Mouse (Mus musculus): Measurements from ENCODE around the gene Syt3. TPM values are rescaled to one million over a fixed set of nuclear protein-coding genes. Genes with fewer than 3 reads are reported as not detected.

The Syt3 gene
- polyA plus RNA-seq, 1 experiment: 1.9 TPM

- no peak for TF ChIP-seq POLR2A (IDR thresholded peaks at IDR 0.05; ENCODE audit: insufficient read depth, low read length)
- no peaks in the 10 kb centered on the region for H3K27me3 ChIP-seq (ENCODE audit: control insufficient read depth, insufficient read depth, low read length, poor library complexity, severe bottlenecking)
- no peak overlapping the region for H3K27ac ChIP-seq (ENCODE audit: insufficient read depth, low read length)
- H3K36me3 ChIP-seq (ENCODE audit: control insufficient read depth, insufficient read depth, low read length, poor library complexity, severe bottlenecking): no peaks in the 10 kb centered on the region
- H3K9me3 ChIP-seq (replicated peaks; ENCODE audit: control insufficient read depth, insufficient read depth, low read length, poor library complexity, severe bottlenecking): no peaks in the 10 kb centered on the region
- H3K4me3 ChIP-seq (ENCODE audit: low read depth, low read length): no peak overlapping the region
- H3K4me1 ChIP-seq (ENCODE audit: control insufficient read depth, insufficient read depth, low read length): peaks cover 2% of the 10 kb centered on the region
- no peak overlapping the region for H3K9ac ChIP-seq (ENCODE audit: low read depth, poor library complexity, severe bottlenecking)
Measured at GRCm38 (mm10) chr7:44437188-44437587, 53.3 kb downstream of the Syt3 start.

DNA sequence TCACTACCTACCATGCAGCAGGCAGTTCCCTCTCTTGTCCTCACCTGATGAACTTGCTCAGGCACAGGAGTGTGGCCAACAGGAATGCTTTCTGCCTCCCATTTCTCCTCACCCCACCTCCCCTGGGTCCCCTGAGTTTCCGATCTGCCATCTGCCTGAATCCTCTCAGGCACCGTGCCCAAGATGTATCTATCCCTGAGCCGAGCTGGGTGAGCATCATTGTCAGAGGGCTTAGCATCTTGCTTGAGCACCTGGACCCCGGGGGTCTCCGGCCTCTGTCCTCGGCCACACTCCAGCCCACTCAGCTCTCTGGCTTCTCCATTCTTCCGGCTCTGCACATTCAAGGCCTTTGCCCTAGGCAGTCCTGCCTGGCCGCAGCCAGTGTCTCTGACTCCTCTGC lies 54.0 kb downstream of the Syt3 start:
- Histone ChIP-seq H3K4me3 (ENCODE audit: low read depth, low read length) (no peak overlapping the region), H3K36me3 (ENCODE audit: control insufficient read depth, insufficient read depth, low read length, poor library complexity, severe bottlenecking) (no peaks in the 10 kb centered on the region), H3K27me3 (ENCODE audit: control insufficient read depth, insufficient read depth, low read length, poor library complexity, severe bottlenecking) (no peaks in the 10 kb centered on the region), H3K27ac (ENCODE audit: insufficient read depth, low read length) (no peak overlapping the region), H3K4me1 (ENCODE audit: control insufficient read depth, insufficient read depth, low read length) (peaks cover 2% of the 10 kb centered on the region), H3K9me3 (replicated peaks; ENCODE audit: control insufficient read depth, insufficient read depth, low read length, poor library complexity, severe bottlenecking) (no peaks in the 10 kb centered on the region), H3K9ac (ENCODE audit: low read depth, poor library complexity, severe bottlenecking) (no peak overlapping the region)
- no peak for TF ChIP-seq EP300 (IDR thresholded peaks at IDR 0.05; ENCODE audit: insufficient read depth, low read depth, low read length)
- no peak for TF ChIP-seq CTCF (IDR thresholded peaks at IDR 0.05; ENCODE audit: low read depth, low read length)
- TF ChIP-seq POLR2A (IDR thresholded peaks at IDR 0.05; ENCODE audit: insufficient read depth, low read length): no peak

GRCm38 (mm10) chr7:44439696-44440095 lies 55.8 kb downstream of the Syt3 start:
- TF ChIP-seq CTCF (IDR thresholded peaks at IDR 0.05; ENCODE audit: low read depth, low read length) (no peak), EP300 (IDR thresholded peaks at IDR 0.05; ENCODE audit: insufficient read depth, low read depth, low read length) (no peak), POLR2A (IDR thresholded peaks at IDR 0.05; ENCODE audit: insufficient read depth, low read length) (no peak)
- Histone ChIP-seq H3K27ac (ENCODE audit: insufficient read depth, low read length) (no peak overlapping the region), H3K4me3 (ENCODE audit: low read depth, low read length) (no peak overlapping the region), H3K36me3 (ENCODE audit: control insufficient read depth, insufficient read depth, low read length, poor library complexity, severe bottlenecking) (no peaks in the 10 kb centered on the region), H3K4me1 (ENCODE audit: control insufficient read depth, insufficient read depth, low read length) (no peaks in the 10 kb centered on the region), H3K9me3 (replicated peaks; ENCODE audit: control insufficient read depth, insufficient read depth, low read length, poor library complexity, severe bottlenecking) (no peaks in the 10 kb centered on the region), H3K9ac (ENCODE audit: low read depth, poor library complexity, severe bottlenecking) (no peak overlapping the region), H3K27me3 (ENCODE audit: control insufficient read depth, insufficient read depth, low read length, poor library complexity, severe bottlenecking) (no peaks in the 10 kb centered on the region)

DNA sequence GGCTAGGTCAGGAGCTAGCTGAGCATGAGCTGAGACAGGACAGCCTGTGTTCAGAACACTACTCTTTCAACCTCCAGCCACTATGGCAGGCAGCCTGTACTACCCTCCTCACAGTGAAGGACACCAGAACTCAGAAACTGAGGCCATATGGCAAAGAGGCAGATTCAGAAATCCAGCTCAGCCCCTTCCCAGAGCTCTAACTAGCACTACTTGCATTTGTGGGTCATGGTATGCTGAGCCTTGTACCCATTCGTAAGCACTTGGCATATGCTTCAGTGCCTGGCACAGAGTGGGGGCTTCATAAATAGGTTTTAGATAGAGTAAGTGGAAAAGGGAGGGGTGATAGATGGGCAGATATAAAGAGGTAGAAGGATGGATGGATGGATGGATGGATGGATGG lies 56.6 kb downstream of the Syt3 start:
- Histone ChIP-seq H3K27me3 (ENCODE audit: control insufficient read depth, insufficient read depth, low read length, poor library complexity, severe bottlenecking) (no peaks in the 10 kb centered on the region), H3K27ac (ENCODE audit: insufficient read depth, low read length) (no peak overlapping the region), H3K36me3 (ENCODE audit: control insufficient read depth, insufficient read depth, low read length, poor library complexity, severe bottlenecking) (no peaks in the 10 kb centered on the region), H3K9ac (ENCODE audit: low read depth, poor library complexity, severe bottlenecking) (no peak overlapping the region), H3K4me3 (ENCODE audit: low read depth, low read length) (no peak overlapping the region), H3K9me3 (replicated peaks; ENCODE audit: control insufficient read depth, insufficient read depth, low read length, poor library complexity, severe bottlenecking) (no peaks in the 10 kb centered on the region), H3K4me1 (ENCODE audit: control insufficient read depth, insufficient read depth, low read length) (no peaks in the 10 kb centered on the region)
- TF ChIP-seq POLR2A (IDR thresholded peaks at IDR 0.05; ENCODE audit: insufficient read depth, low read length) (no peak), EP300 (IDR thresholded peaks at IDR 0.05; ENCODE audit: insufficient read depth, low read depth, low read length) (no peak), CTCF (IDR thresholded peaks at IDR 0.05; ENCODE audit: low read depth, low read length) (no peak)

- Histone ChIP-seq H3K4me3 (ENCODE audit: low read depth, low read length) (no peak overlapping the region), H3K27me3 (ENCODE audit: control insufficient read depth, insufficient read depth, low read length, poor library complexity, severe bottlenecking) (no peaks in the 10 kb centered on the region), H3K27ac (ENCODE audit: insufficient read depth, low read length) (no peak overlapping the region), H3K36me3 (ENCODE audit: control insufficient read depth, insufficient read depth, low read length, poor library complexity, severe bottlenecking) (no peaks in the 10 kb centered on the region), H3K4me1 (ENCODE audit: control insufficient read depth, insufficient read depth, low read length) (no peaks in the 10 kb centered on the region), H3K9me3 (replicated peaks; ENCODE audit: control insufficient read depth, insufficient read depth, low read length, poor library complexity, severe bottlenecking) (no peaks in the 10 kb centered on the region), H3K9ac (ENCODE audit: low read depth, poor library complexity, severe bottlenecking) (no peak overlapping the region)
- TF ChIP-seq POLR2A (IDR thresholded peaks at IDR 0.05; ENCODE audit: insufficient read depth, low read length): no peak
- TF ChIP-seq EP300 (IDR thresholded peaks at IDR 0.05; ENCODE audit: insufficient read depth, low read depth, low read length): no peak
- no peak for TF ChIP-seq CTCF (IDR thresholded peaks at IDR 0.05; ENCODE audit: low read depth, low read length)
Measured at GRCm38 (mm10) chr7:44441180-44441579, 57.3 kb downstream of the Syt3 start.

DNA sequence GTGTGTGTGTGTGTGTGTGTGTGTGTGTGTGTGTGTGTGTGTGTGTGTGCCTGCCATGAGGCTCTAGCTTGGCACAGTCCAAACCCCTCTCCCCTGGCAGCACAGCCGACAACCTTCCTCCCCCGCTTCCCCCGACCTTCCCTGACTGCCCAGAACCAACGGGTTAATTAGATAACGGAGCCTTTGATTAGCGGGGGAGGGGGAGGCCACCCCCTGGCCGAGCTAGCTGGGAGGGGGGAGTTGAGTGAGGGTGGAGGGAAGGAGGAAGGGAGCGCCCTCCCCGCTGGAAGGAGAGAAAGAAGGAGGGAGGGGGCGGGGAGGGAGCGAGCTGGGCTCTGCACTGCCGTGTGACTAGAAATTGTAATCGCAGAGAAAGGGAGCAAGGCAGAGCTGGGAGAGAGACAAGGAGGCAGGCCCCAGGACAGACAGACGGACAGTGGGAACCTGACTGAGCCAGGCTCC lies 57.8 kb downstream of the Syt3 start:
- H3K4me3 ChIP-seq (ENCODE audit: low read depth, low read length): no peak overlapping the region
- no peak for TF ChIP-seq CTCF (IDR thresholded peaks at IDR 0.05; ENCODE audit: low read depth, low read length)
- TF ChIP-seq EP300 (IDR thresholded peaks at IDR 0.05; ENCODE audit: insufficient read depth, low read depth, low read length): no peak
- TF ChIP-seq POLR2A (IDR thresholded peaks at IDR 0.05; ENCODE audit: insufficient read depth, low read length): no peak
- no peaks in the 10 kb centered on the region for H3K36me3 ChIP-seq (ENCODE audit: control insufficient read depth, insufficient read depth, low read length, poor library complexity, severe bottlenecking)
- no peak overlapping the region for H3K9ac ChIP-seq (ENCODE audit: low read depth, poor library complexity, severe bottlenecking)
- H3K27ac ChIP-seq (ENCODE audit: insufficient read depth, low read length): no peak overlapping the region
- H3K4me1 ChIP-seq (ENCODE audit: control insufficient read depth, insufficient read depth, low read length): no peaks in the 10 kb centered on the region
- H3K9me3 ChIP-seq (replicated peaks; ENCODE audit: control insufficient read depth, insufficient read depth, low read length, poor library complexity, severe bottlenecking): no peaks in the 10 kb centered on the region
- H3K27me3 ChIP-seq (ENCODE audit: control insufficient read depth, insufficient read depth, low read length, poor library complexity, severe bottlenecking): no peaks in the 10 kb centered on the region

Measured in ES-Bruce4 (cell line).